Mouse (Mus musculus): ENCODE results near the gene Nefh. TPM values are rescaled to one million over a fixed set of nuclear protein-coding genes. Genes with fewer than 3 reads are reported as not detected.

The Nefh gene
- not detected for polyA plus RNA-seq (2014; fragmentation: Illumina TruSeq; extraction: RNeasy Lipid Tissue Mini Kit (QIAGEN cat#74804); ENCODE audit: low replicate concordance)

DNA sequence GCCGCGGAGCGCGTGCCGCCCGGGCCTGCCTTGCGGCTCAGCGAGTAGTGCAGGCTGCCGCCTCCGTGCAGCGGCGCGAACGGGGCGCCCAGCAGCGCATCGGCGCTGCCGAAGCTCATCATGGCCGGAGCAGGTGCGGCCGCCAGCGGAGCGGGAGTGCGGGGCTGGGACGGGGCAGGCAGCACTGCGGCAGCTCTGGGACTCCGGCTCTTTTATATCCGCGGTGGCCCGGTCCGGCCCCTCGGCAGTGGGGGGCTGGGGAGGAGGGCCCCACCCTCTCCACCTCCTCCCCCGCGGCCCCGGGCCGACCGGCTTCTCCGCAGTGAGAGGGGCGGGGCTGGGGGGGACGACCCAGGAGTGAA, at the start of gene Nefh:
Gene Nefh (minus strand): TSS at position 252 of the 362 bp plus-strand sequence.

DNA sequence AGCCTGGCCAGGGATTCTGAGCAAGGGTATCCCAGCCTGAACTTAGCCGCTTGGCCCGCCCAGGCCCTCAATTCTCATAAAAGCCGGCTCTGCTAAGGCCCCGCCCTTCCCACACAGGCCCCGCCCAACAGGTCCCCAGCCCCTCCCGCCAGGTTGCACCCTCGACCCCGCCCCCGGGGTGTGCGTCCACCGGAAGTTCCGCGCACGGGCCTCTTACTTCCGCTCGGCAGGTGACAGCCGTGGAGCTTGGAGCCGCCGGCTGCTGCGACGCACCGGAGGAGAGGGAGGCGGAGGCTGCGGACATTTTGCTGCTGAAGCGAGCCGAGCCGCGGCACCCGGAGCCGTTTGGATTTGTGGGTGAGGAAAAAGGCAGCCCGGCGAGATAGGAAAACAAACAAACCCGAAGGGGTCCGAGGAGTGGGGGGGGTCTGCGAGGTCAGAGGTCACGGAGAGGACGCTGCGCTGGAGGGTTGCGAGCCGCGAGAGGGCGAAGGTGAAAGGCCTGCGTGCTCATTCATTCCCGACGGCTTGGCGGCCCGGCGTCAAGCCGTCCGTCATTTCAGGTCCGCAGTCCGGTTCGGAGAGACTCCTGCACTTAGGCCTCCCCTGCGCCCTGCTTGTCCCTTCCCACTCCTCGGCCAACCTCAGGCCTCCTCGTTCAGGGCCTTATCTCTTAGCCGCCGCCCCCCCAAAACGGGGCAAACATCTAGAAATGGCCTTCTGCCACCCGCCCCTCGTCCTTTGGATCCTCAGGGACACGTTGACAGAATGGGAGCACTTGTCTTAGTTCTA, 39.0 kb upstream of the Nefh start, which contains the start of gene Ap1b1:
Gene Ap1b1 (plus strand): TSS at position 130 of the 792 bp plus-strand sequence.

GRCm38 (mm10) chr11:4894848-4895816, 52.7 kb downstream of the Nefh start, which contains the start of gene Thoc5:
Thoc5 (plus strand) TSS chr11:4895320.

Other genes starting within 250 kb of the Nefh start
- gene Uqcr10, start 243.7 kb downstream of the Nefh start, polyA plus RNA-seq (2014; fragmentation: Illumina TruSeq; extraction: RNeasy Lipid Tissue Mini Kit (QIAGEN cat#74804); ENCODE audit: low replicate concordance): 31.6 TPM
- gene Zmat5, start 243.4 kb downstream of the Nefh start, polyA plus RNA-seq (2014; fragmentation: Illumina TruSeq; extraction: RNeasy Lipid Tissue Mini Kit (QIAGEN cat#74804); ENCODE audit: low replicate concordance): not detected
- gene Cabp7, start 201.3 kb downstream of the Nefh start, polyA plus RNA-seq (2014; fragmentation: Illumina TruSeq; extraction: RNeasy Lipid Tissue Mini Kit (QIAGEN cat#74804); ENCODE audit: low replicate concordance): not detected
- 65.1 TPM for gene Nf2, start 98.5 kb downstream of the Nefh start, polyA plus RNA-seq (2014; fragmentation: Illumina TruSeq; extraction: RNeasy Lipid Tissue Mini Kit (QIAGEN cat#74804); ENCODE audit: low replicate concordance)
- gene Nipsnap1, start 74.1 kb downstream of the Nefh start, polyA plus RNA-seq (2014; fragmentation: Illumina TruSeq; extraction: RNeasy Lipid Tissue Mini Kit (QIAGEN cat#74804); ENCODE audit: low replicate concordance): 39.5 TPM
- 2.5 TPM for gene Thoc5, start 52.7 kb downstream of the Nefh start, polyA plus RNA-seq (2014; fragmentation: Illumina TruSeq; extraction: RNeasy Lipid Tissue Mini Kit (QIAGEN cat#74804); ENCODE audit: low replicate concordance)
- 57.9 TPM for gene Ap1b1, start 38.8 kb upstream of the Nefh start, polyA plus RNA-seq (2014; fragmentation: Illumina TruSeq; extraction: RNeasy Lipid Tissue Mini Kit (QIAGEN cat#74804); ENCODE audit: low replicate concordance)
- gene Rasl10a, start 110.1 kb upstream of the Nefh start, polyA plus RNA-seq (2014; fragmentation: Illumina TruSeq; extraction: RNeasy Lipid Tissue Mini Kit (QIAGEN cat#74804); ENCODE audit: low replicate concordance): not detected
- gene Gas2l1, start 117.3 kb upstream of the Nefh start, polyA plus RNA-seq (2014; fragmentation: Illumina TruSeq; extraction: RNeasy Lipid Tissue Mini Kit (QIAGEN cat#74804); ENCODE audit: low replicate concordance): 1.3 TPM
- 0.26 TPM for gene Rhbdd3, start 150.9 kb upstream of the Nefh start, polyA plus RNA-seq (2014; fragmentation: Illumina TruSeq; extraction: RNeasy Lipid Tissue Mini Kit (QIAGEN cat#74804); ENCODE audit: low replicate concordance)
- gene Ewsr1, start 151.2 kb upstream of the Nefh start, polyA plus RNA-seq (2014; fragmentation: Illumina TruSeq; extraction: RNeasy Lipid Tissue Mini Kit (QIAGEN cat#74804); ENCODE audit: low replicate concordance): 223 TPM
- gene Emid1, start 204.2 kb upstream of the Nefh start, polyA plus RNA-seq (2014; fragmentation: Illumina TruSeq; extraction: RNeasy Lipid Tissue Mini Kit (QIAGEN cat#74804); ENCODE audit: low replicate concordance): not detected